Mouse (Mus musculus) bone marrow macrophage, adult 2 months (primary cell): ENCODE data around the gene Prkd2. TPM values are rescaled to one million over a fixed set of nuclear protein-coding genes. Genes with fewer than 3 reads are reported as not detected.
A peak's percentile ranks its signal among the peaks of the same experiment; 100 is the strongest.

Experiments used
- H3K27ac ChIP-seq: 2 replicates; pipeline ENCODE4 v1.5.1; 2012; ENCODE audit warnings: low read depth, low read length; ENCODE audit not compliant: insufficient read depth
- H3K4me1 ChIP-seq: 2 replicates; pipeline ENCODE4 v1.6.1; 2012; ENCODE audit warnings: low read length; ENCODE audit not compliant: control insufficient read depth, insufficient read depth
- H3K4me3 ChIP-seq: 2 replicates; pipeline ENCODE4 v1.5.1; 2012; ENCODE audit warnings: mild to moderate bottlenecking, low read length, moderate library complexity; ENCODE audit not compliant: insufficient read depth
- CTCF ChIP-seq: IDR thresholded peaks from 2 replicates; pipeline ENCODE4 v1.5.1; 2012; ENCODE audit warnings: low read depth, mild to moderate bottlenecking, low read length, moderate library complexity
- POLR2A ChIP-seq: IDR thresholded peaks from 2 replicates; pipeline ENCODE4 v1.6.1; 2012; ENCODE audit warnings: mild to moderate bottlenecking, low read depth, low read length, borderline replicate concordance
- polyA plus RNA-seq: library from polyadenylated mRNA; stranded (reverse); fragments of >200 nt; gene quantifications from 2 replicates; pipeline ENCODE4 v1.2.4, GENCODE M21; 2012; ENCODE audit not compliant: missing spikeins, insufficient read depth, insufficient read length

Prkd2 gene
- polyA plus RNA-seq, 1 experiment = 9.8 TPM

DNA sequence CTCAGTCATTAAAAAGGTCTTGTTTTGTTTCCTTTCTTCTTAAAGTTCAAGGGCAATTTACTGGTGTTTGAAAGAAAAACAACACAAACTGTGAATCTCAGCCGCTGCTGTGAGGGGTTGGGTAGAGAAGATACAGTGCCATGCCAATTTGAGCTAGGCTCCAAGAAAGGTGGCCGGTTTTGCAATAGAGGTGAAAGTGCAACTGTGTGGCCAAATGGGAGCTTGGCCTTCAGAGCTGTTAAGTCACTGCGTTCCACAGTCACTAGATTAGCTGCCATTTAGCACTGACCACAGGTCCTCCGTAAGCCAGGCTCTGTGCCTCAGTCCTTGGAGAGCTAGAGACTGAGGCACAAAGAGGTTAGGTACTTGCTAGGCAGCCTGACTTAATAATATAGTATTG is 8.9 kb downstream of the Prkd2 start:
- TF ChIP-seq CTCF (no peak), POLR2A (no peak)
- H3K4me3 ChIP-seq = no peak overlapping the region
- H3K27ac ChIP-seq = no peak overlapping the region
- no peaks in the 10 kb centered on the region for H3K4me1 ChIP-seq

GRCm38 (mm10) chr7:16853302-16853831 is 10.7 kb downstream of the Prkd2 start:
- Histone ChIP-seq H3K4me1 (no peaks in the 10 kb centered on the region), H3K4me3 (no peak overlapping the region), H3K27ac (no peak overlapping the region)
- TF ChIP-seq CTCF (no peak), POLR2A (no peak)

GRCm38 (mm10) chr7:16858336-16858735 is 15.6 kb downstream of the Prkd2 start:
- Histone ChIP-seq H3K27ac (no peak overlapping the region), H3K4me1 (no peaks in the 10 kb centered on the region), H3K4me3 (no peak overlapping the region)
- TF ChIP-seq POLR2A (no peak), CTCF (0 out of 2 replicates have a peak, but pooled peaks have one; percentile 35)

GRCm38 (mm10) chr7:16859902-16860651 is 17.4 kb downstream of the Prkd2 start:
- TF ChIP-seq POLR2A = no peak
- no peak for TF ChIP-seq CTCF
- Histone ChIP-seq H3K4me1 (no peaks in the 10 kb centered on the region), H3K4me3 (no peak overlapping the region), H3K27ac (no peak overlapping the region)

- Histone ChIP-seq H3K4me1 (no peaks in the 10 kb centered on the region), H3K27ac (no peak overlapping the region), H3K4me3 (no peak overlapping the region)
- TF ChIP-seq CTCF = no peak
- no peak for TF ChIP-seq POLR2A
These were observed 24.8 kb downstream of the Prkd2 start for GRCm38 (mm10) chr7:16867488-16867887.

DNA sequence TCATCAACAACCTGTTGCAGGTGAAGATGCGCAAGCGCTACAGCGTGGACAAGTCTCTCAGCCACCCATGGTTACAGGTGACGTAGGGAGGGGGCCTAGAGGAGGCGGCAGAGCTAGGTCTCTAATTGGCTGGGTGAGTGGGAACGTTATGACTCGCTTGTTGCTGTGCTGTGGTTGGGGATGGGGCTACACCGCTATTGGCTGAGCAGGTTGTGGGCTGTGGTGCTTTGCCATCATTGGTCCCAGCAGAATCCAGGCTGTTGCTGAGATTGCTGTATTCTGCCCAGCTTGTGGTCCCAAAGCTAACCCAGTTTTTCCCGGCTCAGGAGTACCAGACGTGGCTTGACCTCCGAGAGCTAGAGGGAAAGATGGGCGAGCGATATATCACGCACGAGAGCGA is 26.8 kb downstream of the Prkd2 start:
- TF ChIP-seq CTCF (no peak), POLR2A (no peak)
- Histone ChIP-seq H3K4me1 (no peaks in the 10 kb centered on the region), H3K4me3 (no peak overlapping the region), H3K27ac (no peak overlapping the region)

- H3K27ac ChIP-seq = no peak overlapping the region
- TF ChIP-seq CTCF (no peak), POLR2A (no peak)
- H3K4me1 ChIP-seq = no peaks in the 10 kb centered on the region
- H3K4me3 ChIP-seq = no peak overlapping the region
These were observed 28.9 kb downstream of the Prkd2 start for GRCm38 (mm10) chr7:16871600-16871999.

- TF ChIP-seq CTCF (no peak), POLR2A (no peak)
- Histone ChIP-seq H3K27ac (no peak overlapping the region), H3K4me1 (no peaks in the 10 kb centered on the region), H3K4me3 (no peak overlapping the region)
These were observed 29.8 kb downstream of the Prkd2 start for GRCm38 (mm10) chr7:16872478-16872877.

GRCm38 (mm10) chr7:16873392-16873791 is 30.7 kb downstream of the Prkd2 start:
- TF ChIP-seq POLR2A (no peak), CTCF (no peak)
- no peaks in the 10 kb centered on the region for H3K4me1 ChIP-seq
- H3K27ac ChIP-seq = no peak overlapping the region
- H3K4me3 ChIP-seq = no peak overlapping the region

- H3K27ac ChIP-seq = peak overlapping the region; percentile 67
- no peaks in the 10 kb centered on the region for H3K4me1 ChIP-seq
- peak overlapping the region; percentile 53 for H3K4me3 ChIP-seq
- no peak for TF ChIP-seq POLR2A
- TF ChIP-seq CTCF = peak; percentile 95
These were observed 31.5 kb downstream of the Prkd2 start for GRCm38 (mm10) chr7:16874190-16874589.
